Mouse (Mus musculus) CH12.LX (cell line): ENCODE results near the gene Sec16a. TPM values are rescaled to one million over a fixed set of nuclear protein-coding genes. Genes with fewer than 3 reads are reported as not detected.

Experiments used
- DNase-seq: peaks from one replicate; pipeline ENCODE4 v3.0.0-alpha.2; 2013; ENCODE audit errors: extremely low read depth
- H3K27ac ChIP-seq: 2 replicates; pipeline ENCODE4 v1.5.1; 2012; ENCODE audit warnings: low read depth, mild to moderate bottlenecking, control low read depth, moderate library complexity; ENCODE audit not compliant: insufficient read depth
- H3K27me3 ChIP-seq: replicated peaks from 2 replicates; pipeline ENCODE3; 2012; ENCODE audit warnings: inconsistent platforms
- H3K36me3 ChIP-seq, 2 experiments: replicated peaks in 1 of 2; 2 replicates each; pipeline versions ENCODE3 to v1.6.1; 2012; ENCODE audit warnings: inconsistent platforms in 1 of 2, low read length in 1 of 2, mild to moderate bottlenecking in 1 of 2, mixed read lengths in 1 of 2, moderate library complexity in 1 of 2; ENCODE audit not compliant: control insufficient read depth in 1 of 2, insufficient read depth in 1 of 2
- H3K4me1 ChIP-seq, 2 experiments: 2 replicates each; pipeline ENCODE4 v1.6.1; 2012; ENCODE audit warnings: inconsistent platforms in 1 of 2, moderate library complexity in 1 of 2; ENCODE audit not compliant: insufficient read depth in 2 of 2, control insufficient read depth in 1 of 2
- H3K4me2 ChIP-seq: 2 replicates; pipeline ENCODE4 v1.6.1; 2012; ENCODE audit warnings: low read depth, mild to moderate bottlenecking, control low read depth; ENCODE audit not compliant: poor library complexity, insufficient read depth, severe bottlenecking
- H3K4me3 ChIP-seq, 3 experiments: fragments of 150-350 bp in 1 of 3; sonication (generic) in 1 of 3; replicated peaks in 1 of 3; 2 replicates each; pipeline versions ENCODE3 to v1.5.1; 2011 to 2012; ENCODE audit warnings: low read depth in 2 of 3, low read length in 2 of 3, mild to moderate bottlenecking in 2 of 3, moderate library complexity in 2 of 3, control low read depth in 1 of 3, improper control_type of control experiment in 1 of 3, inconsistent platforms in 1 of 3, mixed read lengths in 1 of 3; ENCODE audit not compliant: poor library complexity in 1 of 3
- H3K79me2 ChIP-seq: replicated peaks from 2 replicates; pipeline ENCODE4 v1.6.1; 2012; ENCODE audit warnings: mild to moderate bottlenecking, moderate library complexity; ENCODE audit not compliant: control insufficient read depth, poor library complexity, insufficient read depth, severe bottlenecking; ENCODE audit errors: extremely low read depth
- H3K9ac ChIP-seq: 2 replicates; pipeline ENCODE4 v1.6.1; 2012; ENCODE audit warnings: low read depth, mild to moderate bottlenecking, control low read depth, moderate library complexity; ENCODE audit not compliant: insufficient read depth
- H3K9me3 ChIP-seq: replicated peaks from 2 replicates; pipeline ENCODE3; 2012; ENCODE audit warnings: low read length, inconsistent platforms, mixed read lengths
- BHLHE40 ChIP-seq: IDR thresholded peaks from 2 replicates; pipeline ENCODE4 v1.6.1; 2011; ENCODE audit warnings: mild to moderate bottlenecking, low read depth, low read length, improper control_type of control experiment
- CHD1 ChIP-seq: IDR thresholded peaks from 2 replicates; pipeline ENCODE4 v1.6.1; 2012; ENCODE audit warnings: low read depth, low read length, improper control_type of control experiment, inconsistent platforms
- CTCF ChIP-seq, 2 experiments: IDR thresholded peaks in 1 of 2; conservative IDR thresholded peaks in 1 of 2; 2 replicates each; pipeline ENCODE4 v1.5.1; 2011 to 2012; ENCODE audit warnings: low read depth in 2 of 2, low read length in 2 of 2, improper control_type of control experiment in 1 of 2, inconsistent platforms in 1 of 2, mild to moderate bottlenecking in 1 of 2, moderate library complexity in 1 of 2
- E2F4 ChIP-seq: IDR thresholded peaks from 2 replicates; pipeline ENCODE4 v1.6.1; 2011; ENCODE audit warnings: low read depth, low read length, improper control_type of control experiment; ENCODE audit not compliant: insufficient replicate concordance
- ELF1 ChIP-seq: IDR thresholded peaks from 2 replicates; pipeline ENCODE4 v1.6.1; 2014; ENCODE audit warnings: low read depth, mild to moderate bottlenecking, inconsistent platforms, low read length, improper control_type of control experiment
- EP300 ChIP-seq: IDR thresholded peaks from 2 replicates; pipeline ENCODE4 v1.6.1; 2011; ENCODE audit warnings: low read length, improper control_type of control experiment
- HCFC1 ChIP-seq: IDR thresholded peaks from 2 replicates; pipeline ENCODE4 v1.6.1; 2012; ENCODE audit warnings: low read depth, mild to moderate bottlenecking, inconsistent platforms, low read length, improper control_type of control experiment
- IRF4 ChIP-seq: IDR thresholded peaks from 2 replicates; pipeline ENCODE4 v1.6.1; 2014; ENCODE audit warnings: low read depth, mild to moderate bottlenecking, inconsistent platforms, low read length, improper control_type of control experiment
- JUND ChIP-seq: conservative IDR thresholded peaks from 2 replicates; pipeline ENCODE4 v1.6.1; 2011; ENCODE audit warnings: low read depth, low read length, improper control_type of control experiment
- KAT2A ChIP-seq: IDR thresholded peaks from 2 replicates; pipeline ENCODE4 v1.6.1; 2012; ENCODE audit warnings: low read length, improper control_type of control experiment, inconsistent platforms; ENCODE audit not compliant: insufficient replicate concordance
- MAFK ChIP-seq: IDR thresholded peaks from 2 replicates; pipeline ENCODE4 v1.6.1; 2011; ENCODE audit warnings: low read length, improper control_type of control experiment; ENCODE audit not compliant: insufficient replicate concordance
- MEF2A ChIP-seq: IDR thresholded peaks from 2 replicates; pipeline ENCODE4 v1.6.1; 2014; ENCODE audit warnings: low read depth, mild to moderate bottlenecking, inconsistent platforms, low read length, improper control_type of control experiment, borderline replicate concordance
- MXI1 ChIP-seq: IDR thresholded peaks from 2 replicates; pipeline ENCODE4 v1.6.1; 2011; ENCODE audit warnings: mild to moderate bottlenecking, low read depth, low read length, improper control_type of control experiment
- MYC ChIP-seq: IDR thresholded peaks from 2 replicates; pipeline ENCODE4 v1.6.1; 2011; ENCODE audit warnings: low read depth, mild to moderate bottlenecking, improper control_type of control experiment, low read length
- NELFE ChIP-seq: IDR thresholded peaks from 2 replicates; pipeline ENCODE4 v1.6.1; 2011; ENCODE audit warnings: low read depth, low read length, improper control_type of control experiment
- NRF1 ChIP-seq: IDR thresholded peaks from 2 replicates; pipeline ENCODE4 v1.6.1; 2014; ENCODE audit warnings: low read depth, mild to moderate bottlenecking, inconsistent platforms, low read length, improper control_type of control experiment, moderate library complexity
- PAX5 ChIP-seq: IDR thresholded peaks from 2 replicates; pipeline ENCODE4 v1.6.1; 2012; ENCODE audit warnings: low read length, inconsistent platforms, mixed read lengths
- POLR2A ChIP-seq: IDR thresholded peaks from 2 replicates; pipeline ENCODE4 v1.6.1; 2011; ENCODE audit warnings: low read depth, mild to moderate bottlenecking, improper control_type of control experiment, low read length
- RAD21 ChIP-seq: IDR thresholded peaks from 2 replicates; pipeline ENCODE4 v1.6.1; 2011; ENCODE audit warnings: low read depth, mild to moderate bottlenecking, low read length, improper control_type of control experiment, moderate library complexity
- RCOR1 ChIP-seq: conservative IDR thresholded peaks from 2 replicates; pipeline ENCODE4 v1.6.1; 2012; ENCODE audit warnings: low read depth, mild to moderate bottlenecking, inconsistent platforms, low read length, improper control_type of control experiment
- SIN3A ChIP-seq: IDR thresholded peaks from 2 replicates; pipeline ENCODE4 v1.6.1; 2012; ENCODE audit warnings: low read length, improper control_type of control experiment, inconsistent platforms
- SMC3 ChIP-seq: IDR thresholded peaks from 2 replicates; pipeline ENCODE4 v1.6.1; 2011; ENCODE audit warnings: low read depth, low read length, improper control_type of control experiment
- TBP ChIP-seq: conservative IDR thresholded peaks from 2 replicates; pipeline ENCODE4 v1.6.1; 2011; ENCODE audit warnings: low read depth, low read length, improper control_type of control experiment
- TCF12 ChIP-seq: IDR thresholded peaks from 2 replicates; pipeline ENCODE4 v1.6.1; 2014; ENCODE audit warnings: low read depth, mild to moderate bottlenecking, inconsistent platforms, low read length, improper control_type of control experiment
- USF2 ChIP-seq: conservative IDR thresholded peaks from 2 replicates; pipeline ENCODE4 v1.6.1; 2011; ENCODE audit warnings: low read depth, low read length, improper control_type of control experiment
- ZC3H11A ChIP-seq: IDR thresholded peaks from 2 replicates; pipeline ENCODE4 v1.6.1; 2012; ENCODE audit warnings: low read depth, mild to moderate bottlenecking, inconsistent platforms, low read length, improper control_type of control experiment
- ZKSCAN1 ChIP-seq: IDR thresholded peaks from 2 replicates; pipeline ENCODE4 v1.6.1; 2012; ENCODE audit warnings: low read depth, inconsistent platforms, low read length, improper control_type of control experiment, borderline replicate concordance
- dilution Hi-C: fragments of 300-500 bp; cut with MboI; formaldehyde crosslinking; loops from 2 replicates; pipeline ENCODE4 v1.14.3; 2020; ENCODE audit warnings: low sequenced_read_pairs; ENCODE audit not compliant: extremely low pct_unique_long_range_greater_than_20kb, extremely low pct_ligation_motif_present
- in situ Hi-C: fragments of 300-500 bp; cut with MboI; formaldehyde crosslinking; loops from 3 replicates; pipeline ENCODE4 v1.14.3; 2019; ENCODE audit warnings: low sequenced_read_pairs, low pct_ligation_motif_present, low pct_unique_long_range_greater_than_20kb, mixed read lengths
- polyA plus RNA-seq: library from polyadenylated mRNA; unstranded; fragments of >175 nt; gene quantifications from 2 replicates; pipeline ENCODE4 v1.2.1, GENCODE M21; 2012; ENCODE audit warnings: low read depth; ENCODE audit not compliant: insufficient read length
- total RNA-seq, 2 experiments: library from RNA; depleted of rRNA; stranded (reverse); fragments of 300-350 nt in 1 of 2; fragments of >200 nt in 1 of 2; gene quantifications; 2 replicates each; pipeline ENCODE4 v1.2.3; 2012 to 2014

Gene Sec16a
- total and polyA plus RNA-seq, 3 experiments: 22.8 to 38.9 (median 31.8) TPM

- TF ChIP-seq POLR2A (no peak), MXI1 (peak; percentile 37; the same call in 1 of the 2 replicates), TBP (no peak), MAFK (no peak), RAD21 (no peak), EP300 (peak; percentile 75), KAT2A (no peak), BHLHE40 (peak; percentile 92), E2F4 (no peak), USF2 (no peak), CHD1 (0 out of 2 replicates have a peak, but pooled peaks have one; percentile 62), CTCF (conservative IDR thresholded peaks at IDR 0.05 in 1 of 2, IDR thresholded peaks at IDR 0.05 in 1 of 2; ENCODE audit: low read depth in 2 of 2, low read length in 2 of 2) (no peak), PAX5 (no peak), ZKSCAN1 (no peak), RCOR1 (no peak)
Observed at GRCm38 (mm10) chr2:26458402-26459124, 13.5 kb upstream of the Sec16a start (continued).

GRCm38 (mm10) chr2:26449121-26450060 lies 4.4 kb upstream of the Sec16a start:
- peak; percentile 97 for TF ChIP-seq RAD21
- no peak for TF ChIP-seq ZKSCAN1
- TF ChIP-seq ZC3H11A: peak; percentile 99
- TF ChIP-seq MYC: peak; percentile 51; the same call in 1 of the 2 replicates
- TF ChIP-seq SMC3: peak; percentile 100
- TF ChIP-seq MXI1: no peak
- peak; percentile 18; the same call in 1 of the 2 replicates for TF ChIP-seq ELF1
- no peak for TF ChIP-seq TCF12
- 0 out of 2 replicates have a peak, but pooled peaks have one; percentile 37 for TF ChIP-seq MEF2A
- TF ChIP-seq HCFC1: no peak
- peak; percentile 25; the same call in 1 of the 2 replicates for TF ChIP-seq RCOR1
- 0 out of 2 replicates have a peak, but pooled peaks have one; percentile 28 for TF ChIP-seq SIN3A
- no peak; the same call in 1 of the 2 replicates for TF ChIP-seq NRF1
- peak; percentile 88 to 97 for TF ChIP-seq CTCF (conservative IDR thresholded peaks at IDR 0.05 in 1 of 2, IDR thresholded peaks at IDR 0.05 in 1 of 2; ENCODE audit: low read depth in 2 of 2, low read length in 2 of 2)
- 0 out of 2 replicates have a peak, but pooled peaks have one; percentile 39 for TF ChIP-seq NELFE
- no peak for TF ChIP-seq IRF4
- TF ChIP-seq JUND: no peak
- dilution Hi-C loops (no loop called here), in situ Hi-C loops (loop anchor here (5.0 kb wide), 2 partner anchors 48 to 98 kb away; no protein-coding TSS in a partner anchor)
- Histone ChIP-seq H3K4me1 (peaks cover 9 to 21% of the 10 kb centered on the region in 2 experiments), H3K27me3 (no peaks in the 10 kb centered on the region), H3K4me3 (no peak overlapping the region), H3K4me2 (no peak overlapping the region), H3K36me3 (peaks cover 0 to 27% of the 10 kb centered on the region in 2 experiments), H3K27ac (no peak overlapping the region), H3K79me2 (peaks cover 5% of the 10 kb centered on the region), H3K9me3 (no peaks in the 10 kb centered on the region), H3K9ac (no peak overlapping the region)
- peak; percentile 70 for DNase-seq
